ENCODE assay signal across 10 mouse cellular contexts in genomic region chr7:121563526-121563925, GRCm38 (mm10).
DNase-seq lines count a peak whose midpoint lies in the region; ATAC-seq lines count a peak whose summit lies in the region.
"Had no signal": no experiment of that assay in that cellular context is flagged by ENCODE, and none has a peak within 500 bp of the region (broad histone marks: within the 10 kb centered on the region; RNA-seq: fewer than 3 reads in every experiment).

No protein-coding gene starts in this region.

- H3K9me3 ChIP-seq in forebrain, embryonic 15.5 days: no peaks in the 10 kb centered on the region
- H3K9me3 ChIP-seq in forebrain, embryonic 13.5 days (replicated peaks): no peaks in the 10 kb centered on the region
- H3K9me3 ChIP-seq in forebrain, embryonic 16.5 days (ENCODE audit: control insufficient read depth, low read length): no peaks in the 10 kb centered on the region
- H3K9me3 ChIP-seq: heart, embryonic 15.5 days; neural tube, embryonic 12.5 days had no signal

- 26% methylated on average over 5 of the region's 5 CpGs for WGBS in forebrain, embryonic 15.5 days
- 34% methylated on average over 5 of the region's 5 CpGs for WGBS in forebrain, embryonic 13.5 days
- WGBS in forebrain, embryonic 16.5 days: 26% methylated on average over 5 of the region's 5 CpGs

- 0 out of 2 replicates have a peak, but pooled peaks have one; percentile 8 for ATAC-seq in forebrain, embryonic 15.5 days (replicated peaks)
- ATAC-seq in forebrain, embryonic 13.5 days: no peak
- peak; percentile 85 for ATAC-seq in megakaryocyte progenitor cell, adult 5-6 weeks (replicated peaks; ENCODE audit: poor library complexity)
- no peak for ATAC-seq in forebrain, embryonic 16.5 days

- no peaks in the 10 kb centered on the region for H3K4me1 ChIP-seq in forebrain, embryonic 15.5 days
- no peaks in the 10 kb centered on the region for H3K4me1 ChIP-seq in forebrain, embryonic 13.5 days
- H3K4me1 ChIP-seq in forebrain, embryonic 16.5 days (replicated peaks; ENCODE audit: control insufficient read depth, insufficient read depth, low read length): no peaks in the 10 kb centered on the region
- H3K4me1 ChIP-seq: heart, embryonic 15.5 days; neural tube, embryonic 12.5 days had no signal

- H3K36me3 ChIP-seq in forebrain, embryonic 15.5 days: no peaks in the 10 kb centered on the region
- H3K36me3 ChIP-seq in forebrain, embryonic 13.5 days (ENCODE audit: poor library complexity, severe bottlenecking): no peaks in the 10 kb centered on the region
- H3K36me3 ChIP-seq in forebrain, embryonic 16.5 days (ENCODE audit: control insufficient read depth, insufficient read depth): no peaks in the 10 kb centered on the region
- H3K36me3 ChIP-seq: heart, embryonic 15.5 days; neural tube, embryonic 12.5 days had no signal

- DNase-seq in lung, postnatal 14 days: peak; percentile 2
- no peak for DNase-seq in lung, postnatal 4 days
- peak; percentile 1 for DNase-seq in c-Kit-negative CD71-positive TER-119-positive erythroid progenitor cells, embryonic 14.5 days (ENCODE audit: low read depth, low spot score)
- peak; percentile 17 to 38 for DNase-seq in kidney, adult 8-10 months

- H3K9ac ChIP-seq in forebrain, embryonic 15.5 days (replicated peaks): no peak overlapping the region
- H3K9ac ChIP-seq in forebrain, embryonic 13.5 days: no peak overlapping the region
- H3K9ac ChIP-seq in forebrain, embryonic 16.5 days (replicated peaks; ENCODE audit: low read depth, low read length): no peak overlapping the region
- H3K9ac ChIP-seq: heart, embryonic 15.5 days; neural tube, embryonic 12.5 days had no signal

- no peak overlapping the region for H3K4me2 ChIP-seq in forebrain, embryonic 15.5 days (replicated peaks)
- H3K4me2 ChIP-seq in forebrain, embryonic 13.5 days: no peak overlapping the region
- no peak overlapping the region for H3K4me2 ChIP-seq in forebrain, embryonic 16.5 days (ENCODE audit: low read length)
- H3K4me2 ChIP-seq: heart, embryonic 15.5 days; neural tube, embryonic 12.5 days had no signal

- no peak overlapping the region for H3K27ac ChIP-seq in forebrain, embryonic 15.5 days (replicated peaks)
- no peak overlapping the region for H3K27ac ChIP-seq in forebrain, embryonic 13.5 days
- H3K27ac ChIP-seq in forebrain, embryonic 16.5 days (ENCODE audit: low read length): no peak overlapping the region
- H3K27ac ChIP-seq: heart, embryonic 15.5 days; neural tube, embryonic 12.5 days had no signal

- H3K4me3 ChIP-seq in forebrain, embryonic 15.5 days: no peak overlapping the region
- no peak overlapping the region for H3K4me3 ChIP-seq in forebrain, embryonic 13.5 days
- H3K4me3 ChIP-seq in forebrain, embryonic 16.5 days (replicated peaks; ENCODE audit: low read length): no peak overlapping the region
- H3K4me3 ChIP-seq: heart, embryonic 15.5 days; neural tube, embryonic 12.5 days had no signal

- H3K27me3 ChIP-seq in forebrain, embryonic 15.5 days: no peaks in the 10 kb centered on the region
- no peaks in the 10 kb centered on the region for H3K27me3 ChIP-seq in forebrain, embryonic 13.5 days
- no peaks in the 10 kb centered on the region for H3K27me3 ChIP-seq in forebrain, embryonic 16.5 days (replicated peaks; ENCODE audit: control insufficient read depth, insufficient read depth, low read length)
- H3K27me3 ChIP-seq: heart, embryonic 15.5 days; neural tube, embryonic 12.5 days had no signal

Comparison
In these comparisons a context has a peak if more than half of its experiments do, and no peak if none do; other contexts are left out.
1. ATAC-seq: peak in forebrain, embryonic 15.5 days (single experiment) and megakaryocyte progenitor cell, adult 5-6 weeks (single experiment); none in forebrain, embryonic 13.5 days (single experiment) and forebrain, embryonic 16.5 days (single experiment).
2. DNase-seq: peak in lung, postnatal 14 days (single experiment), c-Kit-negative CD71-positive TER-119-positive erythroid progenitor cells, embryonic 14.5 days (single experiment) and kidney, adult 8-10 months (2 of 2); none in lung, postnatal 4 days (0 of 2).